Mouse (Mus musculus) hindbrain, embryonic 13.5 days (tissue): Measurements from ENCODE around the gene Gal3st3. TPM values are rescaled to one million over a fixed set of nuclear protein-coding genes. Genes with fewer than 3 reads are reported as not detected.
"Not testable (repeated sequence)": the region's sequence is repeated elsewhere in the genome, so short reads cannot be mapped to it uniquely, and the experiment has no call there.

Experiments used
- ATAC-seq: fragments of 200-750 bp; cut with Nextera tagmentation; 2 replicates; pipeline ENCODE4 v1.8.0; 2017; ENCODE audit warnings: moderate TSS enrichment; ENCODE audit not compliant: low FRiP score
- H3K27ac ChIP-seq: fragments of 300-500 bp; sonication (generic); 2 replicates; pipeline ENCODE4 v1.5.1; 2015; ENCODE audit warnings: inconsistent platforms, mild to moderate bottlenecking, moderate library complexity
- H3K27me3 ChIP-seq: fragments of 300-500 bp; sonication (generic); 2 replicates; pipeline ENCODE4 v1.6.1; 2015; ENCODE audit warnings: mild to moderate bottlenecking, inconsistent platforms
- H3K36me3 ChIP-seq: fragments of 300-500 bp; sonication (generic); 2 replicates; pipeline ENCODE4 v1.6.1; 2015; ENCODE audit warnings: mild to moderate bottlenecking, inconsistent platforms
- H3K4me1 ChIP-seq: fragments of 300-500 bp; sonication (generic); replicated peaks from 2 replicates; pipeline ENCODE4 v1.6.1; 2015; ENCODE audit warnings: inconsistent platforms
- H3K4me2 ChIP-seq: fragments of 300-500 bp; sonication (generic); 2 replicates; pipeline ENCODE4 v1.6.1; 2015; ENCODE audit warnings: inconsistent platforms, mild to moderate bottlenecking, moderate library complexity
- H3K4me3 ChIP-seq: fragments of 300-500 bp; sonication (generic); 2 replicates; pipeline ENCODE4 v1.5.1; 2015; ENCODE audit warnings: mild to moderate bottlenecking, inconsistent platforms
- H3K9ac ChIP-seq: fragments of 300-500 bp; sonication (generic); 2 replicates; pipeline ENCODE4 v1.6.1; 2015; ENCODE audit warnings: mild to moderate bottlenecking, inconsistent platforms
- H3K9me3 ChIP-seq: fragments of 300-500 bp; sonication (generic); 2 replicates; pipeline ENCODE4 v1.6.1; 2016; ENCODE audit warnings: inconsistent platforms
- WGBS: fragments of 180-500 bp; shearing (Covaris S2); methylation state at CpG from one replicate; pipeline ENCODE4 v1.1.7; 2015; 5-methylcytosine and 5-hydroxymethylcytosine counted together
- polyA plus RNA-seq: library from polyadenylated mRNA; unstranded; fragments of >200 nt; fragmentation: Nextera tagmentation; extraction: Ambion mirVana; gene quantifications from 2 replicates; pipeline ENCODE4 v1.2.1, GENCODE M21; 2015

Gal3st3 gene
- polyA plus RNA-seq, 1 experiment from 2014 or later, result 36.0 TPM

GRCm38 (mm10) chr19:5323801-5324200, 25.7 kb downstream of the Gal3st3 start:
- Histone ChIP-seq H3K36me3 (no peaks in the 10 kb centered on the region), H3K9ac (no peak overlapping the region), H3K9me3 (no peaks in the 10 kb centered on the region), H3K4me3 (no peak overlapping the region), H3K27me3 (no peaks in the 10 kb centered on the region), H3K27ac (no peak overlapping the region), H3K4me2 (no peak overlapping the region), H3K4me1 (no peaks in the 10 kb centered on the region)
- no peak for ATAC-seq
- 55% methylated on average over 17 of the region's 17 CpGs for WGBS

GRCm38 (mm10) chr19:5327970-5328369, 29.8 kb downstream of the Gal3st3 start:
- H3K9ac ChIP-seq, result no peak overlapping the region

GRCm38 (mm10) chr19:5334741-5335140, 36.6 kb downstream of the Gal3st3 start:
- ATAC-seq, result no peak
- WGBS, result 82% methylated on average over 5 of the region's 5 CpGs
- Histone ChIP-seq H3K27me3 (no peaks in the 10 kb centered on the region), H3K4me2 (no peak overlapping the region), H3K9me3 (no peaks in the 10 kb centered on the region), H3K36me3 (no peaks in the 10 kb centered on the region), H3K4me3 (no peak overlapping the region), H3K9ac (no peak overlapping the region), H3K27ac (no peak overlapping the region), H3K4me1 (no peaks in the 10 kb centered on the region)

More at GRCm38 (mm10) chr19:5327970-5328369, 29.8 kb downstream of the Gal3st3 start:
- Histone ChIP-seq H3K36me3 (no peaks in the 10 kb centered on the region), H3K27me3 (no peaks in the 10 kb centered on the region), H3K27ac (no peak overlapping the region), H3K4me2 (no peak overlapping the region), H3K4me1 (no peaks in the 10 kb centered on the region), H3K9me3 (no peaks in the 10 kb centered on the region), H3K4me3 (no peak overlapping the region)
- 74% methylated on average over 19 of the region's 19 CpGs for whole genome bisulfite sequencing
- ATAC-seq, result no peak

- H3K4me1 ChIP-seq, result no peaks in the 10 kb centered on the region
- H3K4me3 ChIP-seq, result no peak within 1 kb of the TSS
- no peaks in the 10 kb centered on the region for H3K36me3 ChIP-seq
- H3K4me2 ChIP-seq, result no peak within 1 kb of the TSS
- 93% methylated on average over 6 of the region's 6 CpGs for WGBS
- H3K9ac ChIP-seq, result no peak within 1 kb of the TSS
- H3K27me3 ChIP-seq, result no peaks in the 10 kb centered on the region
- H3K9me3 ChIP-seq, result no peaks in the 10 kb centered on the region
- H3K27ac ChIP-seq, result no peak within 1 kb of the TSS
- no peak for ATAC-seq
Observed at GRCm38 (mm10) chr19:5335441-5335840, 37.3 kb downstream of the Gal3st3 start, which contains the start of gene Catsper1. Catsper1 (plus strand) TSS chr19:5335741.

- no peaks in the 10 kb centered on the region for H3K4me1 ChIP-seq
- H3K36me3 ChIP-seq, result no peaks in the 10 kb centered on the region
- no peak overlapping the region for H3K4me3 ChIP-seq
- no peak overlapping the region for H3K27ac ChIP-seq
- H3K9me3 ChIP-seq, result no peaks in the 10 kb centered on the region
- H3K9ac ChIP-seq, result no peak overlapping the region
- ATAC-seq, result no peak
- 0 out of 2 replicates have a peak, but pooled peaks cover 3% of the 10 kb centered on the region for H3K27me3 ChIP-seq
- H3K4me2 ChIP-seq, result no peak overlapping the region
- 20% methylated on average over 5 of the region's 5 CpGs for WGBS
Observed at GRCm38 (mm10) chr19:5337975-5338374, 39.8 kb downstream of the Gal3st3 start.

- Histone ChIP-seq H3K27ac (no peak overlapping the region), H3K4me1 (no peaks in the 10 kb centered on the region), H3K27me3 (0 out of 2 replicates have a peak, but pooled peaks cover 3% of the 10 kb centered on the region), H3K4me2 (no peak overlapping the region), H3K9ac (no peak overlapping the region), H3K36me3 (no peaks in the 10 kb centered on the region), H3K9me3 (no peaks in the 10 kb centered on the region), H3K4me3 (no peak overlapping the region)
- no peak for ATAC-seq
- 94% methylated on average over 7 of the region's 7 CpGs for WGBS
Observed at GRCm38 (mm10) chr19:5341360-5341759, 43.2 kb downstream of the Gal3st3 start.

- Histone ChIP-seq H3K27me3 (peaks cover 9% of the 10 kb centered on the region; the same call in 1 of the 2 replicates), H3K9me3 (no peaks in the 10 kb centered on the region), H3K36me3 (no peaks in the 10 kb centered on the region), H3K27ac (no peak overlapping the region), H3K9ac (no peak overlapping the region), H3K4me3 (no peak overlapping the region), H3K4me1 (peaks cover 6% of the 10 kb centered on the region), H3K4me2 (no peak overlapping the region)
- WGBS, result 80% methylated on average over 6 of the region's 6 CpGs
- no peak for ATAC-seq
Observed at GRCm38 (mm10) chr19:5345297-5346131, 47.4 kb downstream of the Gal3st3 start.

- Histone ChIP-seq H3K27me3 (peaks cover 6% of the 10 kb centered on the region; the same call in 1 of the 2 replicates), H3K4me2 (no peak overlapping the region), H3K4me1 (peaks cover 6% of the 10 kb centered on the region), H3K9me3 (no peaks in the 10 kb centered on the region), H3K9ac (peak overlapping the region; percentile 5; the same call in 1 of the 2 replicates), H3K4me3 (no peak overlapping the region), H3K27ac (no peak overlapping the region), H3K36me3 (no peaks in the 10 kb centered on the region)
- ATAC-seq, result no peak
- 79% methylated on average over 6 of the region's 6 CpGs for WGBS
Observed at GRCm38 (mm10) chr19:5348064-5348463, 49.9 kb downstream of the Gal3st3 start.

- peaks cover 6% of the 10 kb centered on the region; the same call in 1 of the 2 replicates for H3K27me3 ChIP-seq
- no peaks in the 10 kb centered on the region for H3K36me3 ChIP-seq
- peak overlapping the region; percentile 79 for H3K9ac ChIP-seq
- no peak overlapping the region for H3K27ac ChIP-seq
- H3K4me2 ChIP-seq, result peak overlapping the region; percentile 73
- peaks cover 6% of the 10 kb centered on the region for H3K4me1 ChIP-seq
- 0 out of 2 replicates have a peak, but pooled peaks have one; percentile 59 for ATAC-seq
- H3K4me3 ChIP-seq, result peak overlapping the region; percentile 42
- no peaks in the 10 kb centered on the region for H3K9me3 ChIP-seq
- whole genome bisulfite sequencing, result 7% methylated on average over 34 of the region's 34 CpGs
Observed at GRCm38 (mm10) chr19:5348526-5349501, 50.7 kb downstream of the Gal3st3 start.

GRCm38 (mm10) chr19:5349502-5349873, 51.4 kb downstream of the Gal3st3 start, which contains the start of gene Cst6:
Cst6 (minus strand) TSS chr19:5349574.
- H3K27me3 ChIP-seq, H3K27ac ChIP-seq: not testable (repeated sequence)
- WGBS, result 63% methylated on average over 6 of the region's 6 CpGs

GRCm38 (mm10) chr19:5353609-5354008, 55.5 kb downstream of the Gal3st3 start:
- no peak overlapping the region for H3K27ac ChIP-seq
- no peaks in the 10 kb centered on the region for H3K36me3 ChIP-seq
- 89% methylated on average over 2 of the region's 2 CpGs for WGBS

More at GRCm38 (mm10) chr19:5349502-5349873, 51.4 kb downstream of the Gal3st3 start, which contains the start of gene Cst6:
- H3K4me1 ChIP-seq, H3K36me3 ChIP-seq, H3K9me3 ChIP-seq, ATAC-seq: not testable (repeated sequence)
- peak within 1 kb of the TSS; percentile 79 for H3K9ac ChIP-seq
- H3K4me2 ChIP-seq, result peak within 1 kb of the TSS; percentile 73
- H3K4me3 ChIP-seq, result peak within 1 kb of the TSS; percentile 42

GRCm38 (mm10) chr19:5356080-5356479, 57.9 kb downstream of the Gal3st3 start:
- H3K27me3 ChIP-seq, result no peaks in the 10 kb centered on the region
- ATAC-seq, result no peak
- H3K9me3 ChIP-seq, result no peaks in the 10 kb centered on the region
- H3K36me3 ChIP-seq, result no peaks in the 10 kb centered on the region
- no peak overlapping the region for H3K9ac ChIP-seq
- H3K4me3 ChIP-seq, result no peak overlapping the region
- no peak overlapping the region for H3K4me2 ChIP-seq
- no peak overlapping the region for H3K27ac ChIP-seq
- no CpG with 5 or more reads among the region's 1 CpGs for whole genome bisulfite sequencing
- no peaks in the 10 kb centered on the region for H3K4me1 ChIP-seq

More at GRCm38 (mm10) chr19:5353609-5354008, 55.5 kb downstream of the Gal3st3 start:
- Histone ChIP-seq H3K4me1 (peaks cover 6% of the 10 kb centered on the region), H3K9ac (no peak overlapping the region), H3K9me3 (no peaks in the 10 kb centered on the region), H3K27me3 (peaks cover 6% of the 10 kb centered on the region; the same call in 1 of the 2 replicates), H3K4me2 (no peak overlapping the region), H3K4me3 (no peak overlapping the region)
- ATAC-seq, result no peak
